Mouse (Mus musculus) induced T-regulatory cell, adult 2 months (primary cell): ENCODE results near the gene Ltbp2.

Experiments used
- DNase-seq: peaks from one replicate; pipeline ENCODE4 v3.0.0-alpha.2; 2012; ENCODE audit warnings: low read depth

Gene Ltbp2

DNA sequence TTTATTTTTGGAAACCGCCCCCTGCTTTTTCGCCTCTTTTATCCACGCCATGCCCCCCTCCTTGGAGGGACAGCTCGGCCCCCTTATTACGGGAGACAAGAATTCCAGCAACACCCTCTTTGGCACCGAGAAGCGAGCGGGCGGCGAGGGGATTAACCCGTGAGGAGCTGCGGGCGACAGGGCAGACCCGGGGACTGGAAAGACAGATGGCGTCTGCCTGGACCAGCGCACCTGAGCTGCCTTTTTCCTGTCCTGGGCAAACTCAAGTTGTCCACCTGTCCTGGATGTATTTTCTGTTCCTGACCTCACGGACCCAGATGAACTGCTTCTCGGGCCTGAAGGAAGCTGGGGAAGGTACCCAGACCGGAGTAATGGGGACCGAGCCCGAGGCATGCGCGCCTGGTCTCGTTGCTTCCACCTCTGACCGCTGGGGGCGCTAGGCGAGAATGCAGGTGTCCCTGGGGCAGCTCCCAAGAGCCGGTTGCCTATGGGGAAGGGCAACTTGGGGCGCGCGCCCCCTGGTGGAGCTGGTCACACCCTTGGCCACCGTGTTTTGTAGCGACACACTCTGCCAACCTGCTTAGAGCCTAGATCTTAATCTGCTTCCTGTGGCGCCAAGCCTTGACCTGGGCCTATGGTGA is at the start of gene Ltbp2:
Ltbp2 (minus strand) TSS at position 52 of the 641 bp plus-strand sequence.
- DNase-seq, result peak; percentile 92

DNA sequence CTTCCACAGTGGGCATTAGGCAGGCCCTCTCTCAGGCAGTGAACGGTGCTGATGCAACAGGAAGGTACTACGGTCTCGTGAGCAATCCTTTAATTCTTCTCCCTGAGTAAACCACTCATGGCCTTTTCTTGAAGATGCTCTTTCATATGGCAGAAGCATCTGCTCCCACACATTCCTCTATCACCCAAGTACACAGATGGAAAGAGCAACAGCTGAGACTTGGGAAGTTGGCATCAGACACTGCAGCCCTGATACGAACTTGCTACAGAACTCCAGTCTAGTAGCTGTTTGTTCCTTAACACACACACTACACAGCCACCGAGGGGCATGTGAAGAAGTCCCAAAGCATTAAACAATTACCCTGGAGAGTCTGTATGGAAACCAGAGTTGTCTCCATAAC is 48.0 kb upstream of the Ltbp2 start:
- DNase-seq, result no peak

DNA sequence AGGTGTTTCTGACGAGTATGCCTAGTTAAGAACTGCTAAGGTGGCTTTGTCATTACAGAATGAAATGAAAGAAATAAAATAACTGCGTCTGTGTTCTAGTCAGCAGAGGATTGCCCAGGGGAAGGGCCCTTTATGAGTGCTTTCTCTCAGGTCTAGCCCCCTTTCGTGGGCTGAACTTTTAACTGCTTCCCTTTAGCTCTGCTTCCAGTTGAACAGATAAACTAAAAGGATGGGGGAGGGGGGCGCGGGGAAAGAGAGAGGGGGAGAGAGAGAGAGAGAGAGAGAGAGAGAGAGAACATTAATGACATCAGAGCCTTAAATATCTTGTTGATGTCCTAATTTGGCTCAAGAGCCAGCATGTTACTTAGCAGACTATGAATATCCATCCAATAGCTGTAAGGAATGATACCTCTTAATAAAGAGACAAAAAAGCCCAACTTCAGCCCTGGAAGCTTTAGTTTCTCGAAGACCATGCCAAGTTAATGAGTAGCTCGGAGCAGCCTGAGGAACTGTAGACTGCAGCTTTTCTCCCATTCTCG is 45.6 kb upstream of the Ltbp2 start:
- DNase-seq, result no peak

DNA sequence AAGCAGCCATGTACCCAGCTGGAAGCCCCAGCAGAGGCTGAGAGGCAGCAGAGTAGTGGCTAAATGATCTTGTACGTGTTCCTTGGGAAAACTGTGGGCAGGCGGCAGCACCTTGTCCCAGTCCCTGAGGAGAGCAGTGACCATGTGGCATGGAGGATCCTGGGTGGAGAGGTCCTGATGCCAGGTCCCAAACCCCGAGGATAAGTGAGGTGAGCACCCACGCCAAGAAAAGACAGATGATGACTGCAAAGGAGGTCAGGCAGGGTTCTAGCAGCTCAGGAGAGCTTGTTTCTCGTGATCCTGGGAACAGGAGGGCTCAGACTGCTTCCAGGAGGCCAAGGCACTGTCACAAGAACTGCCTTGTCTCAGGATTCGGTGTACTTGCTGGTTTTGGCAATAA is 42.5 kb upstream of the Ltbp2 start:
- no peak for DNase-seq

DNA sequence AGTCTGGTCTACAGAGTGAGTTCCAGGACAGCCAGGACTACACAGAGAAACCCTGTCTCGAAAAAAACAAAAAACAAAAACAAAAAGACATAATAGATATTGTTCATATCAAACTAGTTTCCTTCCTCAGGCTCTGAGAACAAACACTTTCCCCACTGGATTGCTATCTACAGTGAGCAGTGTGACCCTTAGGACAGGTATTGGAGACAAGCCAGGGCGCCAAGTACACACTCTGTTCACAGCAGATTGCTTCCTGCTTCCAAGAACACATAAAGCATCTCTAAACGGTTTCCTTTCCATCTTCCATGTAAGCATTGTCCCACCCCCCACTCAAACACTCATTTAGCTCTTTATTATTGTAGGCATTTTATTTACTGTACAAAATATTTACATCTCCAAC is 41.5 kb upstream of the Ltbp2 start:
- no peak for DNase-seq

DNA sequence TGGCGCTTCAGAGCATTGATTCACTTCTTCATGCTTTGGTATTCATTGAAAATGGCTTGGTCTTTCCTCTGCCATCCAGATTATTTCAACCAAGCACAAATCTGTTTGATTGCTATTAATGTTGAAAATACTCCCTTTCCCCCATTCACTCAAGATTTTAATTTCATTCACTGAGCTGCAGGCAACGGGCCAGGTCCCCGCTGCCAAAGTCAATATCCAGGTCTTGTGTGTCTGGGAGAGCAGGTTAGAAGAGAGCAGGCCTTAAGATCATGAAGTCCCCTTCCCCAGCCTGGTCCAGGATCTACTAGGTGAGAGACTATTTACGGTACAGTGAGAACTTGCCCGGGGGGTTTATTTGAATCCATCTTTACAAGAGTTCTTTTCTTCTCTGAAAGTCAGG is 38.6 kb upstream of the Ltbp2 start:
- DNase-seq, result no peak

DNA sequence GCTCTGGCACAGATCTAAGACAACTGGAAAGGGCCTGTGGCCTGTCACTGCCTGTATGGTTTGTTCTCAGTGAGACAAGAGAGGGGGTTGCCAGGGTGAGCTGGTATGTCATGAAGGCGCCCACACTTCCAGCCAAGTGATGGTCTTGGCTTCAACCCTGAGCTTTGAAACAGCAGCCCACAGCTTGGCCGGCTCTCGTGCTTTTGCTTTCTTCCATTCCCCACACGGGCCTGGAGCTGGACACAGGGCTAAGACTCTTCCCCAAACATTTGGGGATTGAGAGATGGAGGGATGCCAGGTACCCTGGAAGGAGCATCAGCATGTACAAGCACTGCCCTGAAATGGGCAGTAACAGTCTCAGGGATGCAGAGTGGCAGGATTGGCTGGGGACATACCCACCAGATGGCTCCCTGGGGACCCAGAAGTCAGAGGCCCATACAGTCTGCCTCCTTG is 36.3 kb upstream of the Ltbp2 start:
- no peak for DNase-seq

DNA sequence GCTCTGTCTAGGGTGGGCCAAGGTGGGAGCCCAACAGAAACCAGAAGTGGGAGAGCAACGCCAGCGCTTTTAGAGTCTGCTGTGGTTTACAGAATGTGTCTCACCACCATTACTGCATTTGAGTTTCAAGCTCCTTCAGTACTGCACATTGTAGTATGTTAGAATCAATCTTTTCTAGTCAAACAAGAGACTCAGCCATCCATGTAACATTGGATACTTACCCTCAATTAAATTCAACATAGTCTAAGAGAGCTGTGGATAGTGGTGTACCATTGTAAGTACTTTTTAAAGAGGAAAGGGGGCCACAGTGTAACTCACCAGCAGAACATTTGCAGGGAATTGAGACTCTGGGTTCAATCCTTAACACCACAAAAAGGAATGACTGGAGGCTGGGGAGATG is 35.3 kb upstream of the Ltbp2 start:
- no peak for DNase-seq

DNA sequence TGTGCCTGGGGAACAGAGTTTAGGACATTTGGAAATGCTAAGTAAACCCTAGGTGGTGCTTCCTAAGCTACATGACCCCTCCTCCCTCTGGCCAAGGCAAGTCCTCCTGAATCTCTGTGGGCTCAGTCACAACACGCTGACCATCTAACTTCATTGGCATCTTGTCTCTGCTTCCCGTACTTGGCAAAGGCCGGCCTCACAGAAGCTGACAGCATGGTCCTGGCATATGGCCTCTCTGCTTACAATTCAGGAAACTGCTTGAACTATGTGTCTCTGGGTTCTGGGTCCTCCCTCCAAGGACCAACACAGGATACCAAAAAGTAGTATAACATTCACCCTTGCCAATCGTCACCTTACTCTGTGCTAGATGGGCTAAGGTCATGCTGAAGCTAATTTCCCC is 33.7 kb upstream of the Ltbp2 start:
- DNase-seq, result no peak

DNA sequence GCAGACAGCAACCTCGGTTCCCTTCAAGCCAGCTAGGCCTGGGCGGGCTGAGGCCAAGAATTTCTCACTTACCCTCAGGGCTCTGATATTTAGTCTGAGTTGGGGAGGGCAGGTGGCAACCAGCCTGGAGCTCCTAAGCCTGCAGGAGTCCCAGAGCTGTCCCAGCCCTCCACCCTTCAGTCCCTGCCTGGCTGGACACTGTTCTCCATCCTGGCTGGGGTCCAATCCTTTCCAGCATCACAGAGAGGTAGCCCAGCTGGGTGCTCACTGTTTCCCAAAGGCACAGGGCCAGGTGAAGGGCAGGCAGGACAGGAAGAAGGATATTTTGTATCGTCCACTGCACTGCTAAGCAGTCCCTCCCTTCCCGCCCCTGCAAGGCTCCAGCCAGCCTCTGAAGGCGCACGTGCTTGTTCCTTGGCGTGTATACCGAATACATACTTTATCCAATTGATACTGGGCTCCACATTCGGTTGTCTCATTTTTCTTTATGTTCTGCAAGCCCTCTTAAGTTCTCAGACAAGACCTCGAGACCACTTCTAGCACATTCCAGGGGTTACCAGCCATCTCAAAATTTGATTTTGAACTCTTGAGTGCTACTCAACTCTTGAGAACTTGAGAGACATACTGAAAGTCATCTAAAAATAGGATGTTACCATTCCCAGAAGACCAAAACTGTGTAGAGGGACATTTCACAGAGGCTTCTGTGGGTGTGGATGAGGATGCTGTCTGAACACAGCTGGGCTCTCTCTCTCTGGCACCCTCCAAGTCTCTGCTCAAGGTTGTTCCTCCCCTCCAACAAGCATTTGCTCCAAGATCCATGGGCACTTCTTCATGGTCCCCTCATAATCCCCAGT is 31.5 kb upstream of the Ltbp2 start:
- no peak for DNase-seq

DNA sequence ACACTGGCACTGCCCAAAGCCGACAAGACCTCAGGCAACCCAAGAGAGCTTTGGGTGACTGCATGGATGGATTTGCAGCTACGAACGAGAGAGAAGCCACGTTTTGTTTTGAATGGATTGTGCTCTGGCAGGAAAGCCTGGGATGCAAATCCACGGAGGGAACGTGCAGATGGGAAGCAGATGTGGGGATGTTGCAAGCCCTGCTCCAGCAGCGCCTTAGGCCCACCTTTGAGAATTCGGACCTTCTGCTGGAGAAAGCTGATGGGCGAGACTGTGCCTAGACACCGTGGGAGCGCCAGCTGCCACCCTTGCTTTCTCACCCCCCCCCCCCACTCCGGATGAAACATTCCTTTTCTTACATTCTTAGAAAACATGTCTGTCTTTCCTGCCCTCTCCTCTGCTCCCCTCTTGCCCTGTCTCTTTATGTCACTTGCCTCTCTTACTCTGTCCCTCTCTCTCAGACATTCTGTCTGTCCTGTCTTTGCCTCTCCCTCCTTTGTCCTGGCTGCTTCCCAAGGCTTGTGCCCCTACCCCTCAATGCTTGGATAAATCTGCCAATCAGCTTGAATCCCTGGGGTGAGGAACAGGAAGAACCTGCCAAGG is 30.8 kb upstream of the Ltbp2 start:
- DNase-seq, result no peak

DNA sequence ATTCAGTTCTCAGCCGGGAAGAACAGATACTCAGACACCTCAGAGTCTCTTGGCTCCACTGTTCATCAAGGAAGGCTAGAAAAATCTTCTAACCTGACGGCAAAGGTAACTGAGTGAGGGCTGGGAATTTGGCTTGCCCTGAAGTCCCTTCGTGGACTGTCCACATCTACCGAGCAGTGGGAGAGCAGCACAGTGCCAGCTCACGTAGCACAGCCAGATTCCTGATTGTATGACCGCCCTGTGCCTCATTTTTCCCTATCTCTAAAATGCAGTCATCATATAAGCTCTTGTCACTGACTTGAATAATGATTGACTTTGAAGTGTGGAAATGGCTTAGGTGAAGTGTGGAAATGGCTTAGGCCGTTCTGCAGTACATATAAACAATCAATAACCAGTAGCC is 28.1 kb upstream of the Ltbp2 start:
- DNase-seq, result no peak

DNA sequence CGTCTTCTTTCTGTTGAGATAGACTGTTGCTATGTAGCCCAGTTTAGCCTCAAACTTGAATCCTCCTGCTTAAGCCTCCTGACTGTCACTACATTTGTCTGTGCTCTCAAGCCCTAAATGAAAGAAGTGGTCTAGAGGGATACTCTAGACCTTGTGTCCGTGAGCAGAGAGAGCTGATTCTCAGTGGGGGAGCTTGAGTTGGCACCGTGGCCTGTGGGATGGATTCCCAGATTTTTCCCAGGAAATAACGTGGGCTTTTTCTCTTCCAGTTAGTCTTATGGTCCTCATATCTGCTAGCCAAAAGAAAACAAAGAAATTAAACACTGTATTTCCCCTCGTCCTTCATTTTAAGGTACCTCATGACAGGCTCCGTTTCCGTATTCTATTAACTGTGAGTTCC is 24.0 kb upstream of the Ltbp2 start:
- no peak for DNase-seq

DNA sequence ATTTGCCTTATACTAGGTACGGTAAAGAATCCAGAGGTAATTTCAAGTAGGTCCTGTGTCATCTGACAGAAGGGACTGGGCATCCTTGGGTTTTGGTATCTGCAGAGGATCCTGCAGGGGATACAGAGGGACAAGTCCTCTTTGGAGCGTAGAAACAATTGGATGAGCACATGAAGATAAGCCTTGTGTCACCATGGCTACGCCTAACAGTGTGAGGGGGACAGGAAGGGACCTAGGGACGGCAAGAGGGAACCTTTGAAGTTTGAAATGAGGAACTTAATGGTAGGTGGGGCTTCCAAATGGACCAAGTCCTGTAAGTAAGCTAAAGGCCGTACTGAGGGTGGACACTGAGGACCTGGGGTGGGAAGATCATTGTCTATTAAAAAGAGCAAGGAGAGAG is 21.0 kb upstream of the Ltbp2 start:
- no peak for DNase-seq

DNA sequence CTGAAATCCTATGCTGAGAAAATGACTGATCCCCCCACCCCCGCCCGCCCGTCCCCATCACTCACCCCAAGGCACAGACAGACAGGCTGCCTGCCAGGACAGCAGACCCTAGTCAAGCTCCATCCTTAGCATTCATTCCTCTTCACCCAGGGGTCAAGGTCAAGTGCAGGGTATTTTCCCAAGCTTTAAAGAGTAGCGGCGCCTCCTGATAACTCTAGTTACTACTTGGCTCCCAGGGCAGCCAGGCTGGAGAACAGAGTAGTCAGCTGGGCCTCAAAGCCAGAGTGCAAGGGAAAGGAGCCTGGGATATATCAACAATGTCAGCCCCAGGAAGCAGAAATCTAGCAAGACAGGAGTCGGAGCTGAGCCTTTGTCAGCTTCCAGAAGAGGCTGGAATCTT is 19.9 kb upstream of the Ltbp2 start:
- DNase-seq, result no peak

DNA sequence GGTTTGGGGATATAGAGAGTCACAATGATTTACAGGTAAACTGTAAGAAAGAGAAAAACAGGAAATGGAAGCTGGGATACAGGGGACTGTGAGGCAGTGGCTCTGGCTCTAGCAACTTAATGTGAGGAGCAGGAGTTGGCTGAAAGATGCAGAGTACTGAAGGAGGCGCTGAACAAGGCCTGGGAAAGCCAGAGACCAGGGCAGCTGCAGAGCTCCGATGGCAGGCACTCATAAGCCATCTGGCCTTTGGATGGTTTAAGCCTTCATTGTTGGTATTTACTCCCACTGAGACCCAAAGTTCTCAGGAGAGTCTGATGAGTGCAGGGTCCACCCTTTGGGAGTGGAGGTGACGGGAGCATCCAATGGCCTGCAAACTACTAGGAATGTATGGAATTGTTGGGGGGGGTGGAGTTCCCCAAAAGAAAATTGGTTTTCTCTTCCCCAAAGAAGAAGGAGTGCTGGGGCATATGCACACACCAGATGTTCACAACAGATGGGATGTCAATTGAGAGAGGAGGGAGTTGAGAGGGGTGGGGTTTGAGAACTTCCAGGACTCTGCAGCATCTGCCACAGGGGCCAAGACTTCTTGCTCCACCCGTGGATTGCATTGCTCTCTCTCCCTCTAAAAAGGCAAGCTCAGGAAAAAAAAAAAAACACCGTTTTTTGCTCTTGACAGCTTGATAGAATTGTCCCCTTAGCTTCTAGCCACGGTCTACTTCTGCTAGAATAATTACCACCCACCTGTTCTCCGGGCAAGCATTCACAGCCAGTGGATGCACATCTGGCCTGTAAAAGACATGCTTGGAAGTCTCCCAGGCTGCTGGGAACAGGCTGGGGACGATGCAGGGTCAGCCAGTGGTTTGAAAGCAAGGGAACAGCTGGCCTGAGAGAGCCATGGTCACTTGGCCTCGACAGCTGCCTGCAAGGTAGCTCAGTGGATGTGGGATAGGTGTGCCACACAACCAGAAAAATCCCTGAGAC is 17.6 kb upstream of the Ltbp2 start:
- no peak for DNase-seq

DNA sequence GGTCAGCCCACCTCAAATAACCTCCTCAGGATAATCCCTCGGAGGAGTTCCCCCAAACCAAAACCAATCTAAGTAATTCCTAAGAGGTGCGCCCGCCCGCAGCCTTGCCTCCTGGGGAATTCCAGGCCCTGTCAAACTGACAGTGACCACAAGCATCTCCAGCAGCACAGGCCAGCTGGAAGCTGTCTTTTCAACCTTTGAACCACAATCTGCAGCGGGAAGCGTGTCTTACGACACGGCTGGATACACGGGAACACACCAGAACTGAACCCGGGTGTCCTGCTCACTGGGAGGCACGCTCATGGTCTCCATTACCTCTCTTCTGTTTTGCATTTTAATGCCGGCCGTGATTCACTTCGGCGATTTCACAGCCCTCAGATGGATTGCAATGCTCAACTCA is 14.0 kb upstream of the Ltbp2 start:
- no peak for DNase-seq

DNA sequence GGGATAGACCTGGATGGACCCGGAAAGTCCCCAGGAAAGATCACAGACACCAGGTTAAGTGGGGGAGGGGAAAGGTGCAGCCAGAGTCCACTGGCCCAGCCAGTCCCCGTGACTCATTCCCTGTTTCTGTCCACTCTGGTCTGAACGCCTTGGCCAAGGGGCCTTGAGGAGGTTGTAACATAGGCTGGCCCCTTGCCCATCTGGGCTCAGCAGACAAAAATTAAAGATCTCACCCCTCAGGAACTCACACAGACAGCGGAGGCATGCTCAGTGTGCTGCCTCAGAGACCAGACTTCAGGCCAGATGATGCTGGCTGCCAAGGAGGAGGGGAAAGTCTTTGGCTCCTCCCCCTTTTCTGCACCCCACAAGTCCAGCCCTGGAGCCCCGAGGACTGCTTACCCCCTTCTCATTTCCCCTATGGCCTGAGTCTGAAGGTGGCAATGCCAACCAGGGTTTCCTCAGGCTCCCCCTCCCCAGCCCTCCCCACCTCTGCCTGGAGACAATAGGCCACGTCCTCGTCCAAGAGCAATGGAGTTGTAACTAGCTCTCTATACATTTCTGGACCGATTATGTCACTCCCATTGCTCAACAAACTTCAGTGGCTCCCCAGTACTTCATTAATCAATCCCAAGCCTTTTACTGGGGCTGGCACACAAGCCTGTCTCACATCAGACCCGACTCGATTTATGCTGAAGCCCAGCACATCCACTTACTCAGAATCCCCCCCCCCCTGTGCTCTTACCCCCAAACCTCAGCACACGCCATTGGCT is 9.0 kb upstream of the Ltbp2 start:
- no peak for DNase-seq

DNA sequence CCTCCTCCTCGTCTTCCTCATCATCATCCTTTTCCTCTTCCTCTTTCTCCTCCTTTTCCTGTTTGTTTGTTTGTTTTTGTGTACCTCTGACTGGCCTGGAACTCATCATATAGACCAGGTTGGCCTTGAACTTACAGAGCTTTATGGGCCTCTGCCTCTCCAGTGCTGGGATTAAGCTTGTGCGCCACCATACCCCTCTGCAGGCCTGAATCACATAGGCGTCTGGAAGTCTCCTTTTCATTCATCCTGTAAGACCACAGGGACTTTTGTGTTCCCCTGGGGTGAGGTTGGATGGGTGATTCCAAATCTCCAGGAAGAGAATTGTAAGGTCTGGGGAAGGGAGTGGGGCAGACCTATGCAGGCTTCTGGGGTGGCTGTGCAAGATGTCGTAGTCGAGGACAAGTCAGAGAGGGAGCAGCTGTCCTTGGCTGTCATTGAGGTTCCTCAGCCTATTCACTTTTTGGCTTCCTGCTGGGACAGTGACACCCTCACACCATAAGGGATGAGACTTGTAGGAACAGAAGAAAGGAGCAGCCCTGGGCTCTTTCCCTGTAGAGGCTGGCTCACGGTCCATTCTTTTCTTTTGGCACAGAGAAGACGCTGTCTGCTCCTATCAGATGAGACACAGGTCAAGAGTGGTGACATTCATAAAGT is 8.2 kb upstream of the Ltbp2 start:
- peak; percentile 13 for DNase-seq

DNA sequence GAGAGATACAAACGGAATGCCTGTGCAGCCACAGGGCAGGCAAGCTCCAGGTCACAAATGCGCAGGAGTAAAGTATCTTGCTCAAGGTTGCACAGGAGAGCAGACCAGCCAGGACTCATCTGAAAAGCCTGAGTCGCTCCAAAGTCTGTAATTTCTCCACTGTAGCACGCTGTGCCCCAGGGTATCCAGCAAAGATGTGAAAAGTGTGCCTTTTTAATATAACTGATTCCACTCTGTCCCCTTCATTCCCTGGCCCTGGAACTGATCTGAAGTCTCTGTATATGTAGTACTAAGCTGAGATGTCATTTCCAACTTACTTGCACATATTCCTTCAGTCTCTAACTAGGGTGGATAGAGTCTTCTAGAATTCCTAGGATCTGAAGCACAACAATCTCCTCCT is 6.5 kb upstream of the Ltbp2 start:
- DNase-seq, result peak; percentile 21

DNA sequence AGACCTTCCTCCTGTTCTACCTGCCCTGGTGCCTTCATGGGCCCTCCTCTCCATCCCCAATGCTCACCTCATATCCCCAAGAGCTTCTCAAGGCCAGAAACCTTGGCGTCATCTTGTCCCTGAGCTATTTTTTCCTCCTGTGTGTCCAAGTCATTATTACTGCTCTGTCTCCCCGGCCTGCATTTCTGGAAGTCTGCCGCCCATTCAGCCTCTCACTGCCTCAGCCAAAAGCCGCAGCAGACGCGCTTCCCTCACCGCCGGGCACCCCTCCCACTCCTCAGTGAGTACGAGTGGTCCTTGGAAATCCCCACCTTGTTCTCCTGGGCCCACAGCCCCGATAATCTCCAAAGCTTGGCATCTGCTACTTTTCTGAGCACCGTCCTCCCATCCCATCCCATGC is 3.8 kb upstream of the Ltbp2 start:
- no peak for DNase-seq
